Mouse (Mus musculus) ovary, postnatal 10 days (tissue): ENCODE data around the gene Slk.

Experiments
- DNase-seq: peaks from one replicate; pipeline ENCODE4 v3.0.0; 2022; ENCODE audit warnings: low spot score

The Slk gene

GRCm38 (mm10) chr19:47579225-47579787 is at the start of gene Slk:
Gene Slk (plus strand): TSS chr19:47579678.
- DNase-seq, result peak; percentile 62

DNA sequence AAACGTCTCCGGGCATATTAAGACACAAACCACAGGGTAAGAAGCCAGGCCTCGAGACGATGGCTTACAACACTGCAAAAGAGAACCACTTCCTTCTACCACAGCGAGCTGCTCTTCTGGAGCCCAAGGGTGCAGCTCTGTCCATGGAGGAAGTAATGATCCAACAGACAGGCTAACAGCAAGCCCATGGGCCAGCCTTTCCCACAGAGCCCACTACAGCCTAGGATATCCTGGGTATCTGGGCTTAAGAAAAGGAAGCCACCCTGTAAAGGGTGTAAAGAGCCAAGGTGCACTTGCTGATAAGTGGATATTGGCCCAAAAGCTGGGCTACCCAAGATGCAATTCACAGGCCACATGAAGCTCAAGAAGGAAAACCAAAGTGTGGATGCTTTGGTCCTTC is 48.2 kb upstream of the Slk start:
- DNase-seq, result no peak

GRCm38 (mm10) chr19:47532449-47532848 is 47.0 kb upstream of the Slk start:
- no peak for DNase-seq

DNA sequence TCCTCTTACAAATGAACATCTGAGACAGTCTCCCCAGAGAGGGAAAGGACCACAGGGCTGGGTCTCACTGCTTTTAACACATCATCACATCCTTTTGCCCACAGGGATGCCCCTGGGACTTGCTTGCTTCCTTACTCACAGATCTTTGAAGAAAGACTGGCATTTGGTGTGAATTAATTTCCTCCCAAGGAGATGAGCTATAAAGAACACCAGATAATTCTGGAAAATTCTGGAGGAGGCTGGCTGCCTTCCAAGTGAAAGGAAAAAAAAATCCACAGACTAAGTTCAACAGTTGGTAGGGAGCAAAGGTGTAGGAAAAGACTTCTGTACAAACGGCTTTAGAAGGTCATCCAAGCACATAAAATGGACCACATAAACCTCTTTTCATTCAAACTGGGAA is 45.3 kb upstream of the Slk start:
- no peak for DNase-seq

- peak; percentile 94 for DNase-seq
These were observed 42.8 kb upstream of the Slk start for GRCm38 (mm10) chr19:47536521-47537299.

DNA sequence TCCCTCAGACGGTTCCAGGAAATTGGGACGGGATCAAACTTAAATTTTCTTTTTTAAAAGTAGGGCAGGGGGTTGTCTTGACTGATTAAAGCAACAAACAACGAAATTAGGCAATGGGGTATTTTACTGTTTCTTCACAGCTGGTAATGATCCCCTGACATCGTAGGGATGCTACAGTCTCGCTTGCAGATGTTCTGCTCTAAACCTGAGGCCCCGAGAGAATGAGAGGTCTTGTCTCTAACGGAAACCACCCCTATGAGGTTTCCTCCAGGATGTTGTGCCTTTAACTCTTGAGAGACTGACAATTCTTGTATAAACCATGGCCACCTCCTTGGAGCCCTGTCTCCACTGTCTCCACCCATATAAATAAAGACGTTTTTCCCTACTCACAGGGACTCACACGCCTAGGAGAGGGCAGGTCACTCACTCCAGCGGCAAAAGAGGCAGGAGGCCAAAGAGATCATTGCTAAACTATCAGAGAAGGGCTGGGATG is 42.1 kb upstream of the Slk start, which contains the start of gene Stn1:
Gene Stn1 (minus strand): TSS at position 208 of the 493 bp plus-strand sequence.
- no peak for DNase-seq

DNA sequence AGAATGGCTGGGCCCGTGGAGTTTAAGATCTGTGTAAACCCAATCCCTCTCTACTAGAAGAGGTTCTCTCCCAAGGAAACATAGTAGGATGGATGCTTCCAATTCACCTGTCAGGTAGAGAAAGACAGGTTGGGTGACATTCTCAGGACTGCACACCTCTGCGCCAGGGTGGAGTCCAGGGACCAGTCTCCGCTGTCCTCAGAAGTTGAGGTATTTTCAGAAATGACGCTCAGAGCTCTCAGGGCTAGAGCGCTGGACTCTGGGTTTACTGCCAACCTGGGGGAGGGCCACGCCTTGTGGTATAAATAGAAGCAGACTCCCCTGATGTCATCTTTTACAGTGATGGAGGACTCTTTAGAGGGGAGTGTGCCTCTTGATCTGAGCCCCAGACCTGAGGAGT is 41.6 kb upstream of the Slk start:
- no peak for DNase-seq

DNA sequence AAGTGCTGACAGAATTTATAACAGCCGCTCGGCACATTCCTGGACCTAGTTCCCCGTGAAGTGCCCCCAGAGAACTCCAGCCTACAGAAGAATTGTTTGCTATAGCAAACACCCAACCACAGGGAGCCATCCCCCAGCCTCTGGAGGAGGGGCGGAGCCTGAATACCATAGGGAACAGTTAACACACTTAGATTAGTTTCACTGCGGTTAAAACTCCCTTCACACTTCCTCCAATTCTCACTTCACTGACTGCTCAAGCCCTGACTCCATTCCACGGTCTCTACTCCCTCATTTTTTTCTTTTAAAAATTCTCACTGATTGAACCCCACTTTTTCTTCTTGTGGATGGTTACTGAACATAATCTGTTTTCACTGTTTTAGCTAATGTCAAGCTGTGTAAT is 40.7 kb upstream of the Slk start:
- no peak for DNase-seq

GRCm38 (mm10) chr19:47542441-47542840 is 37.0 kb upstream of the Slk start:
- DNase-seq, result no peak

GRCm38 (mm10) chr19:47545055-47545454 is 34.4 kb upstream of the Slk start:
- no peak for DNase-seq

GRCm38 (mm10) chr19:47545528-47545927 is 34.0 kb upstream of the Slk start:
- DNase-seq, result no peak

- no peak for DNase-seq
These were observed 30.9 kb upstream of the Slk start for GRCm38 (mm10) chr19:47548432-47549076.

DNA sequence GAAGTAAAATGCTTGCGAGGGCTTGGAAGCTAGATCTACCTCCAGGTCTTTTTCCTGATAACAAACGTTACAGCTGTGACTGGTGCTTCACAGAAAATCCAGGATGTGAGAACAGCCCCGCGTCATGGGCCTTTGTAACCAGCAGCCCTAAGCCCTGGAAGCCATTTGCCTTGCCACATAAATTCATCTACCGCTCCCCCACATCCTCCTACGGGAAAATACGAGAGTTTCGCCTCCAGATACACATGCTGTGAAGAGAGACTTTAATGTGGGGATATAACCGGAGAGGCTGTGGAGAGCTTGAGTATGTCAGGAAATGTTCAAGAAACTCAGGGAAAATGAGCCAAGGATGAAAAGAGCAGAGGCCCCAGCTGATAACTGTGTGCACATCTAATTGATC is 30.3 kb upstream of the Slk start:
- no peak for DNase-seq

- DNase-seq, result no peak
These were observed 29.9 kb upstream of the Slk start for GRCm38 (mm10) chr19:47549584-47549983.

GRCm38 (mm10) chr19:47559145-47559544 is 20.3 kb upstream of the Slk start:
- no peak for DNase-seq

DNA sequence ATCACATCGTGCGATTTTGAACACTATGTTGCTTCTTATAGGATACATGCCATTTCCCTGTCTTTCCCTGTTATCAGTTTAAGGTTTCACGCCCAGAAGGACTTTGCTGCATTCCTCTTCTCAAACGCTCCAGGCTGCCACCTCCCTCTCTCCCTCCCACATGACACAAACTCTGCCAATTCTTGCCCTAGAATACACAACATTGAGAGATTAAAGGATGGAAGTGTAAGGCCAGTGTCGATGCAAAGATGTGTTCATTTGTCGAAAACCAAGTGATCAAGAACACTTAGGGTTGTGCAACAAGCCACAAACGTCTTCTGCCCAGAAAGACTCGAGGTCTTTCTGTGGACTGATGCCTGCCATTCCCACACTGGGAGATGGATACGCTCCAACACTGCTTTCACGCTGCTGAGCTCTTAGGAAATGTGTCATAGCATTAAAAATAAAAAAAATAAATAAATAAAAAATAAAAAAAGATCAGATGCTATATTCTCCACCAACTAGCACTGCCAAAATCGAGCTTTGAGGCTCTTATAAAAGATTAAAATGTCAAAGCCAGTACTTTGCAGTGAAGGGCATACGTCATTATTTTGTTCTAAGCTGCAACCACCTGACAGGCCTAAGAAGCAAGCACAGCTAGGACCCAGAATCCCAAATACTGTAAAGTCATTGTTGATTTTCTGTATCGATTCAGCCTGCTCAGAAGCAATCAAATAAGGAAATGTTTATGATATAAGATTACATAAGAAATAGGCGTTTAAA is 19.5 kb upstream of the Slk start:
- DNase-seq, result no peak

- no peak for DNase-seq
These were observed 18.8 kb upstream of the Slk start for GRCm38 (mm10) chr19:47560544-47561161.

DNA sequence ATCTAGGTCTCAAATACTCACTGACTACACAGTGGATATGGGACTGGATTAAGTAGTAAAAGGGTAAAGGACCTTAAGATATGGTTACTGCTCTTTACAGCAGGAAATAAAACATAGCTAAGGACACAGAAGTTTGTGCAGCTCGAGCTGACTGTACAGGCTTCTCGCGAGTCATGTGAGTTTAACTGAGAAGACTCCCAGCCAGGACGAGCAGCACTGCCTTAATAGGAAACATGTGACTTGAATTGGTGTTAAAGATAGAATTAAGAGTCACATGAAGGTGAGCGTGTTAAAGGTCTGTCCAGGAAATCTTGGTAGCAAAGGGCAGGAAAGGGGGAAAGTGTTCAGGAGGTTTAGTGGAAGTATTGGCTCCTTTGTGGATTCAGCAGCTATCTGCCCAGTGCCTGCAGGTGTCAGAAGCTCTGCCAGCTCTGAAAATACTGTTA is 17.5 kb upstream of the Slk start:
- no peak for DNase-seq

DNA sequence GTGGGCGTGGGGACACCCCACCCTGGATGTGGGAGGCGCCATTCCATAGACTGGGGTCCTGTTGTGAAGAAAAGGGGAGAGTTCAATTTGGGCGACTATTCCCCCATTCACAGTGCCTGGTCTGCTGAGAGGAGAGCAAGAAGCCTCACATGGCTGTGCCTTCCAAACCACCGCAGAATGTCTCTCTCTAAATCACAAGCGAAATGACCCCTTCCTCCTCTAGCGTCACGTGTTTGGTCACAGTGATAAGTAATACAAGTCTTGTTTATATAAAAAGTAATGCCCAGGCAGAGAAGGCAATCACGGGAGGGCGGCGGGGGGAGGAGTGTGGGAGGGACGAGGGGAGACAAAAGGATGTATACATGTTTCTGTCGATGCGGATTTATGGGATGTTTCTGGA is 15.8 kb upstream of the Slk start:
- DNase-seq, result no peak

DNA sequence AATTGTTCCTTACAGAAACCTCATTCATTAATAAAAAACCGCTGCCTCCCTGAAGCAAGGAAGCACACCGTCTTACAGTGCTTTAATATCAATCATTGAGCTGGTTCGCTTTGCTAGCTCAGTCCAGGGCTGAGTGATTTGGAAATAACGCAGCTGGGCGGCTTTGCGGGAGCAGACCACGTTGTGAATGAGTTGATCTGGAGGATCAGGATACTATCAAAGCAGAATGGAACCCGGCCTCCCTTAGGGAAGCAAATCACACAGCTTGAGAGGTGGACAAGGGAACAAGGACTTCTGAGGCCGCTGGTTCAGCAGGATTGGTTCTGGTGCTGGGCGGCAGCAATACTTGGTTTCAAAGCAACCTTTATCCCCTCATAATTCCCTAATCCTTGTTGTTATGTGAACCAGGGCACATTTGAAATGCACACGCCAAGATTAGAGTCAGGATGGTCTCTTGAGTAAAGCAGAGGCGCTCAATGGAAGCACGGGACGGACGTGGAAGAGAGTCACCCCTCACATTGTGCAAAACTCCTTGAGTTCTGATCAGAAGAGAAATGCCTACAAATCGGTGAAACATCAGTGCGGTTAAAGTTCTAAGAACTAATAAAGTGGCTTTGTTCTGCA is 14.3 kb upstream of the Slk start:
- no peak for DNase-seq

DNA sequence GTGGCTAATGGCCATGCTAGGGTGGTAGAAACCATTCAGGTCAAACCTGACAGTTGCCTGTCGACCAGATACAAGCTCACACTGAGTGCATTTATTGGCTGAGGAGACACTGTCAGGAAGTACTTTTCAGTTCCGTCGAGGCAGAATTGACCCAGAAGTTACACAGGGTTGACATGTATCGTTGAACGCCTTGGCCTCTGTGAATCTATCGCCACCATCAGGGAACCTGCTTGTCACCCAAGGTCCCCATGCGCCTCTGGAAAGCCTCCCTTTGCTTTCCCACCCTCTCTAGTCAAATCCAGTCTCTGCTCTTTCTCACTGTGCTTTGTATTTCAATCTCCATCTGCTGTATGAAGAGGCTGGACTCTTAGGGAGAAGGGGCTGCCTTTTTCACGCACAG is 13.5 kb upstream of the Slk start:
- DNase-seq, result no peak
